Mouse (Mus musculus) testis, adult 2 months (tissue): ENCODE measurements around the gene Cog3.
"Not testable (repeated sequence)": the region's sequence is repeated elsewhere in the genome, so short reads cannot be mapped to it uniquely, and the experiment has no call there.

ENCODE experiments used
- CTCF ChIP-seq: fragments of 200-500 bp; IDR thresholded peaks from 2 replicates; pipeline ENCODE4 v1.5.1; 2012; ENCODE audit warnings: low read depth, mild to moderate bottlenecking, inconsistent platforms, low read length, moderate library complexity; ENCODE audit not compliant: control insufficient read depth, insufficient read depth, insufficient replicate concordance
- POLR2A ChIP-seq: fragments of 200-500 bp; IDR thresholded peaks from 2 replicates; pipeline ENCODE4 v1.6.1; 2012; ENCODE audit warnings: low read depth, mild to moderate bottlenecking, inconsistent platforms, low read length, moderate library complexity; ENCODE audit not compliant: control insufficient read depth

DNA sequence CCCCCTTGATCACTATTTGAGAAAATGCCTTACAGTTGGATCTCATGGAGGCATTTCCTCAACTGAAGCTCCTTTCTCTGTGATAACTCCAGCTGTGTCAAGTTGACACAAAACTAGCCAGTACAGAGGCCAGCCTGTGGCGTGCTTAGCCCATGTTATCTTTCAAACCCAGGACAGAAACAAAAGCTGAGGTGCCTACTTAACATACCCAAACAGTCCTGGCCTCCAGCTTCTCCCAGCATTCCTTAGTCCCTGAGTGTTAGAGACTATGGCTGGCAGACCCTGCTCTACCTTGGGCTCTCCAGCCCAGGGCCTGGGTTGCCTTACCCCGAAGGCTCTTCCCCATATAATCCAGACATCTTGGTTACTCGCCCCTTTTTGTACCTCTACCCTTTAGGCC lies 18.1 kb upstream of the Cog3 start:
- not testable (repeated sequence) for TF ChIP-seq CTCF, POLR2A
